Mouse (Mus musculus) testis, adult 2 months (tissue): ENCODE results near the gene Tmem203. TPM values are rescaled to one million over a fixed set of nuclear protein-coding genes. Genes with fewer than 3 reads are reported as not detected.
A peak's percentile ranks its signal among the peaks of the same experiment; 100 is the strongest.
"Not testable (repeated sequence)": the region's sequence is repeated elsewhere in the genome, so short reads cannot be mapped to it uniquely, and the experiment has no call there.

Experiments used
- H3K27ac ChIP-seq: fragments of 200-500 bp; 2 replicates; pipeline ENCODE4 v1.5.1; 2012; ENCODE audit warnings: low read depth, low read length; ENCODE audit not compliant: control insufficient read depth, insufficient read depth
- H3K27me3 ChIP-seq: fragments of 200-500 bp; 2 replicates; pipeline ENCODE4 v1.6.1; 2012; ENCODE audit warnings: mild to moderate bottlenecking, low read length, moderate library complexity; ENCODE audit not compliant: control insufficient read depth, insufficient read depth
- H3K36me3 ChIP-seq: fragments of 200-500 bp; 2 replicates; pipeline ENCODE4 v1.6.1; 2012; ENCODE audit warnings: mild to moderate bottlenecking, low read length; ENCODE audit not compliant: control insufficient read depth, insufficient read depth
- H3K4me1 ChIP-seq: fragments of 200-500 bp; 2 replicates; pipeline ENCODE4 v1.6.1; 2012; ENCODE audit warnings: low read length; ENCODE audit not compliant: control insufficient read depth, insufficient read depth
- H3K4me3 ChIP-seq: fragments of 200-500 bp; 2 replicates; pipeline ENCODE4 v1.5.1; 2012; ENCODE audit warnings: low read depth, mild to moderate bottlenecking, low read length, moderate library complexity, mixed read lengths; ENCODE audit not compliant: control insufficient read depth
- CTCF ChIP-seq: fragments of 200-500 bp; IDR thresholded peaks from 2 replicates; pipeline ENCODE4 v1.5.1; 2012; ENCODE audit warnings: low read depth, mild to moderate bottlenecking, inconsistent platforms, low read length, moderate library complexity; ENCODE audit not compliant: control insufficient read depth, insufficient read depth, insufficient replicate concordance
- POLR2A ChIP-seq: fragments of 200-500 bp; IDR thresholded peaks from 2 replicates; pipeline ENCODE4 v1.6.1; 2012; ENCODE audit warnings: low read depth, mild to moderate bottlenecking, inconsistent platforms, low read length, moderate library complexity; ENCODE audit not compliant: control insufficient read depth
- polyA plus RNA-seq: library from polyadenylated mRNA; depleted of rRNA; stranded (reverse); fragments of >200 nt; gene quantifications from 2 replicates; pipeline ENCODE4 v1.2.3, GENCODE M21; 2012

Tmem203 gene
- polyA plus RNA-seq, 1 experiment, result 63.3 TPM

GRCm38 (mm10) chr2:25240723-25241437, 14.4 kb upstream of the Tmem203 start:
- H3K4me3 ChIP-seq, result peak overlapping the region; percentile 25
- no peak for TF ChIP-seq CTCF
- TF ChIP-seq POLR2A, result no peak
- H3K4me1 ChIP-seq, result peaks cover 23% of the 10 kb centered on the region
- H3K27ac ChIP-seq, result no peak overlapping the region
- H3K36me3 ChIP-seq, result no peaks in the 10 kb centered on the region
- H3K27me3 ChIP-seq, result no peaks in the 10 kb centered on the region

GRCm38 (mm10) chr2:25241438-25241775, 13.8 kb upstream of the Tmem203 start:
- H3K36me3 ChIP-seq, result no peaks in the 10 kb centered on the region
- no peak overlapping the region for H3K27ac ChIP-seq
- H3K27me3 ChIP-seq, result no peaks in the 10 kb centered on the region
- H3K4me1 ChIP-seq, result peaks cover 23% of the 10 kb centered on the region
- TF ChIP-seq POLR2A (no peak), CTCF (no peak)
- H3K4me3 ChIP-seq, result peak overlapping the region; percentile 8; the same call in 1 of the 2 replicates

GRCm38 (mm10) chr2:25242101-25242506, 13.1 kb upstream of the Tmem203 start, which contains the start of the genes Rnf208 and Cysrt1:
Gene Rnf208, plus strand, starts transcription at chr2:25242255.
Gene Cysrt1, minus strand, starts transcription at chr2:25242452.
- TF ChIP-seq POLR2A (no peak), CTCF (no peak)
- Histone ChIP-seq H3K4me3 (peak within 1 kb of the TSS; percentile 72), H3K27me3 (no peaks in the 10 kb centered on the region), H3K4me1 (peaks cover 23% of the 10 kb centered on the region), H3K36me3 (no peaks in the 10 kb centered on the region; the same call in 1 of the 2 replicates), H3K27ac (no peak within 1 kb of the TSS)

- Histone ChIP-seq H3K4me1 (peaks cover 23% of the 10 kb centered on the region), H3K27me3 (no peaks in the 10 kb centered on the region), H3K36me3 (no peaks in the 10 kb centered on the region; the same call in 1 of the 2 replicates), H3K27ac (no peak overlapping the region), H3K4me3 (no peak overlapping the region)
- TF ChIP-seq POLR2A (no peak), CTCF (no peak)
Measured at GRCm38 (mm10) chr2:25243342-25243741, 11.9 kb upstream of the Tmem203 start.

- H3K36me3 ChIP-seq, result no peaks in the 10 kb centered on the region; the same call in 1 of the 2 replicates
- H3K4me1 ChIP-seq, result peaks cover 23% of the 10 kb centered on the region
Measured at GRCm38 (mm10) chr2:25244144-25244543, 11.1 kb upstream of the Tmem203 start.

GRCm38 (mm10) chr2:25246183-25247072, 8.8 kb upstream of the Tmem203 start, which contains the start of gene AL732309.1:
Gene AL732309.1, minus strand, starts transcription at chr2:25246863.
- Histone ChIP-seq H3K27ac (no peak within 1 kb of the TSS), H3K36me3 (no peaks in the 10 kb centered on the region; the same call in 1 of the 2 replicates), H3K4me3 (no peak within 1 kb of the TSS), H3K27me3 (no peaks in the 10 kb centered on the region), H3K4me1 (peaks cover 11% of the 10 kb centered on the region)
- no peak for TF ChIP-seq CTCF
- no peak for TF ChIP-seq POLR2A

More at GRCm38 (mm10) chr2:25244144-25244543, 11.1 kb upstream of the Tmem203 start:
- TF ChIP-seq CTCF (no peak), POLR2A (no peak)
- H3K27me3 ChIP-seq, result no peaks in the 10 kb centered on the region
- no peak overlapping the region for H3K4me3 ChIP-seq
- no peak overlapping the region for H3K27ac ChIP-seq

GRCm38 (mm10) chr2:25252331-25252730, 2.9 kb upstream of the Tmem203 start:
- Histone ChIP-seq H3K4me1 (peaks cover 6% of the 10 kb centered on the region), H3K4me3 (no peak overlapping the region), H3K27me3 (no peaks in the 10 kb centered on the region), H3K27ac (no peak overlapping the region), H3K36me3 (no peaks in the 10 kb centered on the region)
- TF ChIP-seq POLR2A (no peak), CTCF (no peak)

- not testable (repeated sequence) for H3K27ac ChIP-seq, H3K4me1 ChIP-seq, H3K4me3 ChIP-seq, H3K27me3 ChIP-seq, H3K36me3 ChIP-seq
Measured at GRCm38 (mm10) chr2:25256443-25257109, 1.3 kb downstream of the Tmem203 start.

GRCm38 (mm10) chr2:25257250-25257649, 2.0 kb downstream of the Tmem203 start:
- not testable (repeated sequence) for H3K27ac ChIP-seq, H3K36me3 ChIP-seq, H3K4me3 ChIP-seq, H3K27me3 ChIP-seq
- H3K4me1 ChIP-seq, result peaks cover 10% of the 10 kb centered on the region
